Mouse (Mus musculus): ENCODE measurements at regions not wholly inside any gene's neighbourhood (a gene's known extent, or its start where the extent isn't known, plus 50 kb on each side); places are given as distances from the start of the nearest gene placed in this dataset.
"Not testable (repeated sequence)": the region's sequence is repeated elsewhere in the genome, so short reads cannot be mapped to it uniquely, and the experiment has no call there.

GRCm38 (mm10) chr13:52138331-52138945 is 292.0 kb downstream of the Gadd45g start:
- in situ Hi-C loops (cut with MboI, MseI), result no loop called here

GRCm38 (mm10) chr13:52139140-52139809 is 292.8 kb downstream of the Gadd45g start:
- in situ Hi-C loops (cut with MboI, MseI), result no loop called here

GRCm38 (mm10) chr13:52140221-52140620 is 293.7 kb downstream of the Gadd45g start:
- in situ Hi-C loops (cut with MboI, MseI), result no loop called here

GRCm38 (mm10) chr13:52144066-52144465 is 297.6 kb downstream of the Gadd45g start:
- in situ Hi-C loops (cut with MboI, MseI), result not testable (repeated sequence)

GRCm38 (mm10) chr13:52145926-52146325 is 299.4 kb downstream of the Gadd45g start:
- in situ Hi-C loops (cut with MboI, MseI), result no loop called here

GRCm38 (mm10) chr13:52150281-52150680 is 303.8 kb downstream of the Gadd45g start:
- in situ Hi-C loops (cut with MboI, MseI), result no loop called here

GRCm38 (mm10) chr13:52151777-52152176 is 305.3 kb downstream of the Gadd45g start:
- in situ Hi-C loops (cut with MboI, MseI), result no loop called here

GRCm38 (mm10) chr13:52152221-52152620 is 305.7 kb downstream of the Gadd45g start:
- in situ Hi-C loops (cut with MboI, MseI), result no loop called here

GRCm38 (mm10) chr13:52153030-52153429 is 306.6 kb downstream of the Gadd45g start:
- in situ Hi-C loops (cut with MboI, MseI), result no loop called here

GRCm38 (mm10) chr13:52153576-52153975 is 307.1 kb downstream of the Gadd45g start:
- in situ Hi-C loops (cut with MboI, MseI), result no loop called here

GRCm38 (mm10) chr13:52154111-52154843 is 307.8 kb downstream of the Gadd45g start:
- in situ Hi-C loops (cut with MboI, MseI), result no loop called here

- in situ Hi-C loops (cut with MboI, MseI), result no loop called here
Measured at GRCm38 (mm10) chr13:52154844-52155587, 308.5 kb downstream of the Gadd45g start.

- in situ Hi-C loops (cut with MboI, MseI), result no loop called here
Measured at GRCm38 (mm10) chr13:52155588-52156086, 309.2 kb downstream of the Gadd45g start.

- in situ Hi-C loops (cut with MboI, MseI), result no loop called here
Measured at GRCm38 (mm10) chr13:52162676-52163075, 316.2 kb downstream of the Gadd45g start.

GRCm38 (mm10) chr13:52165531-52165930 is 319.1 kb downstream of the Gadd45g start:
- in situ Hi-C loops (cut with MboI, MseI), result no loop called here

- in situ Hi-C loops (cut with MboI, MseI), result no loop called here
Measured at GRCm38 (mm10) chr13:52167968-52168367, 321.5 kb downstream of the Gadd45g start.

GRCm38 (mm10) chr13:52172706-52173346 is 326.3 kb downstream of the Gadd45g start:
- in situ Hi-C loops (cut with MboI, MseI), result no loop called here

- in situ Hi-C loops (cut with MboI, MseI), result no loop called here
Measured at GRCm38 (mm10) chr13:52175665-52176064, 329.2 kb downstream of the Gadd45g start.

- in situ Hi-C loops (cut with MboI, MseI), result no loop called here
Measured at GRCm38 (mm10) chr13:52179977-52180376, 333.5 kb downstream of the Gadd45g start.

- in situ Hi-C loops (cut with MboI, MseI), result no loop called here
Measured at GRCm38 (mm10) chr13:52183635-52184034, 337.2 kb downstream of the Gadd45g start.

- in situ Hi-C loops (cut with MboI, MseI), result no loop called here
Measured at GRCm38 (mm10) chr13:52185574-52185973, 339.1 kb downstream of the Gadd45g start.

All from T-helper 17 cell (primary cell).